Mouse (Mus musculus): Measurements from ENCODE around the gene Itprid2. TPM values are rescaled to one million over a fixed set of nuclear protein-coding genes. Genes with fewer than 3 reads are reported as not detected.
A peak's percentile ranks its signal among the peaks of the same experiment; 100 is the strongest.
"Not testable (repeated sequence)": the region's sequence is repeated elsewhere in the genome, so short reads cannot be mapped to it uniquely, and the experiment has no call there.

Gene Itprid2
- 10 to 100 TPM; 22.6 to 23.0 TPM for total RNA-seq (2021)

DNA sequence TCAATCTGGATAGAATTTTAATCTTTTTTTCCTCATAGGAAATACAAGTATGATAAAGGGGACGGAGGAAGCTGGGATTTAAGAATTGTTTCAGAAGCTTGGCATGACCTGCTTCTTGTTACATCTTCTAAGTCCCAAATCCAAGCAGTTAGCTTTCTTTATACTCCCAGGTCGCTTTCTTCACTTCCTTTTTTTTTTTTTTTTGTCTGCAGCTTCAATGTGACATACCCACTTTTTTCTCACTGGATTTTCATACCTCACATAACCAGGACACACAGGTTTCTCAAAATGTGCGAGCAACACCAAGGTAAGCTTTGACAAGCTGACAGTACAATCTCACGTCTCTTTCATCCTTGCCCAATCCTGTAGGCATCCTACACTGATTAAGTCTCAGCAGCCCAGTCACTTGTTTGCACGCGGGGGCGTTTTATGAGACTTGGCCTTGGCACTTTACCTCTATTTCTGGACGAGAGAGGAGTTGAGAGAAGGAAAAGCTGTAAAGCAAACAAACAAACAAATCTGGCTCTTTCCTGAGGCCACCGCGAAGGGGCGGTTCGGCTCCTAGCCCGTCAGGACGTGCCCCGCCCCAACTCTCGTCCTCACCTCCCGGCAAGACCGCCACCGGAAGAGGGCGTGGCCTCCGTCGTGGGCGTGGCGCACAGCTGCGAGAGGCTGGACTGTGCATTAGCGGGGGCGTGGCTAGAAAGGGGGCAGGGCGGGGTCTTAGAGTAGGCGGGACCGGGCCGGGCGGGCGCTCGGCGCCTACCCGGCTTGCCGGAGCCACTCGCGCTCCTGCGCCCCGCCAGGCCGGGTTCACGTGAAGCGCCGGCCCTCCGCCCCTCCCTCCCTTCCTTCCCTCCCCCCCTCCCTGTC, at the start of gene Itprid2:
Itprid2 (plus strand) TSS at position 825 of the 873 bp plus-strand sequence.
- intact Hi-C loops (cut with DNase I) = loop anchor here (5.0 to 10.0 kb wide), 3 partner anchors 67 to 770 kb away; partner anchors contain the start of genes Dnajc10 and Ube2e3

DNA sequence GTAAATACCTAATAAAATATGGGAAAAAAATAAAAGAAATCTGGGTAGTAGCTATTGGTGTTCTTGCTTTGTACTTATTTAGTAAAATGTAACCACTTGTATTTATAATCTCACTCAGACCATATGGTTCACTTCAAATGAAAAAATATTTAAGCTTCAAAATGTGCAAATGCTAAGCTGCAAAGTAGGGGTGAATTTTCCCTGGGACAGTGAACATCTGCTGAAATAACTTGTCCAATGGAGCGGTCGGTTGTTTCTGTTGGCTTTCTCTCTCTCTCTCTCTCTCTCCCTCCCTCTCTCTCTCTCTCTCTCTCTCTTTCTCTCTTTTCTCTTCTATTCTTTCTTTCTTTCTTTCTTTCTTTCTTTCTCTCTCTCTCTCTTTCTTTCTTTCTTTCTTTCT, 39.0 kb upstream of the Itprid2 start:
- DNase-seq = no peak
- intact Hi-C loops (cut with DNase I) = loop anchor here (5.0 kb wide), 1 partner anchor 54 kb away; no protein-coding TSS in a partner anchor

More for the DNA sequence above, at the start of gene Itprid2:
- DNase-seq = peak; percentile 98 to 99

GRCm38 (mm10) chr2:79597090-79597489, 38.1 kb upstream of the Itprid2 start:
- DNase-seq = no peak
- intact Hi-C loops (cut with DNase I) = loop anchor here (5.0 kb wide), 1 partner anchor 55 kb away; no protein-coding TSS in a partner anchor

GRCm38 (mm10) chr2:79601109-79601508, 34.0 kb upstream of the Itprid2 start:
- intact Hi-C loops (cut with DNase I); DNase-seq: not testable (repeated sequence)

DNA sequence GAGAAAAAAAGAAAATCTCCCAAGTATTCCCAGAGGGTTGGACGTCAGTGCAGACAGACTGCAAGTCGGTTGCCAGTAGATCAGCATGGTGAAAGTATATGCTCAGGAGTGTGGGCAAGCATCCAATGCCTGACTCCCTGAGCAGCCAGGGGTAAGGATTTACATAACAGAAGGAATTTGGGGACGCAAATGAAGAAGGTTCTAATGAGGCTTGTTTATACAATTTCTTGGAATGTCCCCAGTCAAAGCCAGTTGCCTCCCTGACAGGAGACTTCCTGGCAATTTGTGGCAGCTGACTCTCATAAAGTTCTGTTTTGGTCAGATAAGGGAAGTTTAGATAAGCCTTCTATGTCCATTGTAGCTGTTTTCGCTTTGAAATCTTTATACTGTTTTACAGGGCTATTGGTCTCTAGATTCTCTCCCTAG, 33.4 kb upstream of the Itprid2 start:
- peak; percentile 19 to 31 for DNase-seq
- intact Hi-C loops (cut with DNase I) = no loop called here

- intact Hi-C loops (cut with DNase I) = no loop called here
- DNase-seq = no peak
Measured at GRCm38 (mm10) chr2:79602306-79602705, 32.8 kb upstream of the Itprid2 start.

DNA sequence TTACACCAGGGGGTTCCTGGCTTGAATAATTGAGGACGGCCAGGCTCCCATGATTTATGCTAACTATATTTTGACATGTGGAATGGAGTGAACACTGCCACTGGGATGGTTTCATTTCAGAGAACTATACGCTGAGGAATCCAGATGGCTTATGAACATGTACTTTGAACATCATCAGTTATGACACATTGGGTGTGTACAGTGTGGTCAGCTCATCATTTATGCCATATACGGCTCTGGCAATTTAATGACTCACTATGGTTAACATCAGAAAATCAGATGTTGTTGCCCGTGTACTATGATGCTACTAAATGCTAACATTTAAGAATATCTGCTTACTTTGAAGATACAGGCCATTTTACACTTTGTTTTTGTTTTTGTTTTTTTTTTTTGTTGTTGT, 31.8 kb upstream of the Itprid2 start:
- DNase-seq = no peak

DNA sequence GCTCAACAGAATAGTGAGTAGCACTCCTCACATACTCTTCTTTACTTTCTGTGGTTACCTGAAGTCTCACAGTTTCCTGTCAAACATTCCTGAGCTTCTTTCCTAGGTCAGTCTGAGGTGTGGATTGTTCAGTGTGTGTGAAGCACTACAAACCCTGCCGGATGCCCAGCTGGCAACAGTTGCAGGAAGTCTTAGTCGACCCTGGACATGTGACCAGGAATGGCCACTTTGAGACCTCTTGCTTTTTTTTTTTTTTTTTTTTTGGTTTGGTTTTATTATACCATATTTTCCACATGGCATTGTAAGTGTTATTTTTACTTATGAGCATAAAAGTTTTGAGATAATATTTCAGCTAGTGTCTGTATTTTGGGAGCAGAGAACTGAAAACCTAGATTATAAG, 29.1 kb upstream of the Itprid2 start:
- intact Hi-C loops (cut with DNase I) = no loop called here
- DNase-seq = no peak

More for the DNA sequence above, 31.8 kb upstream of the Itprid2 start:
- intact Hi-C loops (cut with DNase I) = no loop called here

DNA sequence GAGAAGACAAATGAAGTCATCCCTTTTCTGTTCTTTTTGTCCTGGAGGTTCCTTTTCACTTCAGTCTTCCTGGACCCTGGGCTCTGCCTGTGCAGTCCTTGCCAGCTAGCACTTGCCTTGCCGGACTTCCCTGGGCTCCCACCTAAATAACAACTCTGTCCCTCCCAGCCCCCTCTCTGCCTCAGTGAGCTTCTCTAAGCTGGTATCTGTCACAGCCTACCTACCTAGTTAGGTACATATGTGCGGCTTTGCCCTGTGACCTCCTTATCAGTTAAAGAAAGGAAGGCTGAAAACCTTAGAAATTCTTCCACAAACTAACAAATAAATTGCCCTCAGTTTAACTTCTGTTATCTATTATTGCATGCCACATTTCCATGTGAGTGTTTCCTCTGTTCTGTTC, 28.0 kb upstream of the Itprid2 start:
- intact Hi-C loops (cut with DNase I) = no loop called here
- no peak for DNase-seq

DNA sequence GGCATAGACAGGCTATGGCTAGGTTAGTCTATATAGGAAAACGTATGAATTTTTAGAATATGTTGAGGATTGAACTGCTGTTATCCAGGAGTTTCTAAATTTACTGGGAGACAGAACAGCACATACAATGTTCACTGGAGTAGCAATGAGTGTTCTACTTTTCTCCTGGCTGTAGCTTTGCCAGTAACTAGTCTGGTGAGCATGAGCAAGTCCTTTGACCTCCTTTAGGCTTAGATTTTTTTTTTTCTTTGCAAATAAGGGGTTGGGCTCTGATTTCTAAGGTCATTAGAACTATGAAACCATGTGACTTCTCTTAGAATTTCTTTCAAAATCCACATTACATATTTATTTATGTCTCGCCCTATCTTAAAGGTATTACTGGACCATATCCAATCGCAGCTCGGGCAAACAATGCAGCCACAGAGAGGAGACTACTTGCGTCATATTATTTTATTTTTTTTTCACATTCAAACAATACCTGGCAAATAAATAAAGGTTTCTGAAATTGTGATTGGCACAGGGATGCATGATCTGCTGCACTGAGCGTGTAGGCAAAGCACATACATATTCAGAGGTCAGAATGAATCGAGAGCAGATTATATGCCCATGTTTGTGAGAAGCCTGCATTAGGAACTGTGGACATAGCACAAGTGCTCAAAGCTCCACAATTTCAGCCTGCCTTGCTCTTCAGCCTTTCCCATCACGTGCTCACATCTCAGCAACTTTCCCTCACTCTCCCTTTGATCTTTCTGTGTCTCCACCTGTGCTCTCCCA, 26.7 kb upstream of the Itprid2 start:
- intact Hi-C loops (cut with DNase I) = no loop called here
- DNase-seq = no peak

DNA sequence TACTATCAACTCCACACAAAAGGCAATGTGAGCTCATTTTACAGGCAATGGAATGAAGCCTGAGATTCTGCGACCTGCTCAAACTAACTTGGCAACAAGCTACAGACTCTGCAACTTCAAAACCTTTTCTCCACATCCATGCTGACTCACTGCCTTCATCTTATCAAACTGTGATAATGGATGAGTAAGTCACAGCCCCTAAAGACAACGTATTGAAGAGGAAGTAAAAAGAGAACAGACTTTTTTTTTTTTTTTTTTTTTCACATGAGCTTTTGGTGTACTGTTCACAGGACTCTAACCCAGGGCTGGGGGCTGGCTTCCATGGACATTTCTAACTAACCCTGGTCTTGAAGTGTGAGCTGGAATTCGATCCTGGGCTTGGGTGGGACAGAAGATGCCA, 24.3 kb upstream of the Itprid2 start:
- no peak for DNase-seq
- intact Hi-C loops (cut with DNase I) = no loop called here

- intact Hi-C loops (cut with DNase I) = no loop called here
- DNase-seq = no peak
Measured at GRCm38 (mm10) chr2:79618145-79618544, 17.0 kb upstream of the Itprid2 start.

GRCm38 (mm10) chr2:79618614-79619568, 16.3 kb upstream of the Itprid2 start:
- no peak for DNase-seq
- intact Hi-C loops (cut with DNase I) = no loop called here

- intact Hi-C loops (cut with DNase I) = no loop called here
- DNase-seq = no peak
Measured at GRCm38 (mm10) chr2:79623256-79623655, 11.9 kb upstream of the Itprid2 start.

DNA sequence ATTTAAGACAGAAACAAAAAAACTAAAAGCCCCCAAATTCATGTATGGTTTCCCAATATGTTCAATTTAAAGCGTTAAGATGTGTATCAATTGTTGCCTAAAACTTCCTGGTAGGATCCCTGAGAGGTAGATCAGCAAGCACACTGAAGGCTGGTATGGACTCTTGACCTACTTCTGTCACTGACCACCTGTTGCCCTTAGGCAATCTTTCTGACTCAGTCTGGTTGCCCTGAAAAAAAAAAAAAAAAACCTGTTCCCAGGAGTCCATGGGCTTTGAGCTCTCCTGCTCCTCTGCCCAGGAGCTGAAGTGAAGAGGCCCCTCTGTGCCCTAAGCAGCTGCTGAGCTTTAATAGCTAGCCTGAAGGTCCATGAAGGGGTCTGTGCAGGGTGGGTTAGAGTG, 7.5 kb upstream of the Itprid2 start:
- DNase-seq = no peak
- intact Hi-C loops (cut with DNase I) = no loop called here

- DNase-seq = no peak
- intact Hi-C loops (cut with DNase I) = loop anchor here (10.0 kb wide), 2 partner anchors 685 to 765 kb away; partner anchors contain the start of genes Dnajc10 and Ube2e3
Measured at GRCm38 (mm10) chr2:79630231-79630630, 4.9 kb upstream of the Itprid2 start.

DNA sequence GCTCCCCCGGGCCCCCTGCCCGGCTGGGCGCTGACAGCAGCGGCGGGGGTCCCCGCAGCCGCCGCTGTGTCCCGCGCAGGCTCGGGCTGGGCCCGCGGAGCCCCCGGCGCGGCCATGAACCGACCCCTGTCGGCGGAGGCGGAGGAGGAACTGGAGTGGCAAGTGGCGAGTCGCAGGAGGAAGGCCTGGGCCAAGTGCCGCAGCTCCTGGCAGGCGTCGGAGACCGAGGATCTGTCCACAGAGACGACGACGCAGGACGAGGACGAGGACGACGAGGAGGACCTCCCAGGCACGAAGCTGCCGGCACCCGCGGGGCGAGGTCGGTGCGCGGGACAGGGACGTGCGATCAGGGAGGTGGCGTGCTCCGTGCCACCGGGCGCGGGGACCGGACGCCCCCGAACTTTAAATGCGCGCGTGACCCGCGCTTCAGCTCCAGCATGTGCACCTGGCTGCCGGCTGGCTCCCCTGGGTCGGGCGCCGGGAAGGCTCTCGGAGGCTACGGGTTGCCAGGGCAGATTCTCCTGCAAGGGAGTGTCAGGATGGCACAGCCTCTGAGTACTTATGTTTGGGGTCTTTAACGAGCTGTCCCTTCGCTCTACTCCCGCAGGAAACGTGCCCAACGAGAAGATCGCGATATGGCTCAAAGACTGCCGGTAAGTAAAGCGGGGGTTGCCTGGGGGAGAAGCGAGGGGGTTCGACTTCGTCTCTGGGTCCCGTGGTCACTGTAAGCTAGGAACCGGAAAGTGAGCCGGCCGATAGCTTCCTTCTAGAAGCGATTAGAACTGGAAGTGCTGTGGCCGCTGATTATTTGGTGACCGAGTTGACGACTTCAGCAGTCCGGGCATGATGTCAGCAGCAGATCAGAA, 507 bp downstream of the Itprid2 start:
- intact Hi-C loops (cut with DNase I) = loop anchor here (5.0 to 10.0 kb wide), 3 partner anchors 68 to 771 kb away; partner anchors contain the start of genes Dnajc10 and Ube2e3
- DNase-seq = peak; percentile 72 to 89

GRCm38 (mm10) chr2:79638924-79639323, 3.8 kb downstream of the Itprid2 start:
- DNase-seq = no peak
- intact Hi-C loops (cut with DNase I) = loop anchor here (5.0 to 10.0 kb wide), 3 partner anchors 72 to 774 kb away; partner anchors contain the start of genes Dnajc10 and Ube2e3

GRCm38 (mm10) chr2:79646237-79646688, 11.1 kb downstream of the Itprid2 start:
- intact Hi-C loops (cut with DNase I) = loop anchor here (1.0 to 5.0 kb wide), 2 partner anchors 126 to 134 kb away; no protein-coding TSS in a partner anchor
- peak; percentile 62 to 72 for DNase-seq

All from heart, postnatal 36 days (tissue).